Mouse (Mus musculus) CH12.LX (cell line): Measurements from ENCODE around the gene Nfix.

Source experiments
- CTCF ChIP-seq, 2 experiments: IDR thresholded peaks in 1 of 2; conservative IDR thresholded peaks in 1 of 2; 2 replicates each; pipeline ENCODE4 v1.5.1; 2011 to 2012; ENCODE audit warnings: low read depth in 2 of 2, low read length in 2 of 2, improper control_type of control experiment in 1 of 2, inconsistent platforms in 1 of 2, mild to moderate bottlenecking in 1 of 2, moderate library complexity in 1 of 2
- MAFK ChIP-seq: IDR thresholded peaks from 2 replicates; pipeline ENCODE4 v1.6.1; 2011; ENCODE audit warnings: low read length, improper control_type of control experiment; ENCODE audit not compliant: insufficient replicate concordance
- MAX ChIP-seq: IDR thresholded peaks from 2 replicates; pipeline ENCODE4 v1.6.1; 2011; ENCODE audit warnings: low read length, improper control_type of control experiment
- POLR2A ChIP-seq: IDR thresholded peaks from 2 replicates; pipeline ENCODE4 v1.6.1; 2011; ENCODE audit warnings: low read depth, mild to moderate bottlenecking, improper control_type of control experiment, low read length

GRCm38 (mm10) chr8:84661458-84661871, 138.7 kb downstream of the Nfix start:
- TF ChIP-seq MAFK (no peak), CTCF (conservative IDR thresholded peaks at IDR 0.05 in 1 of 2, IDR thresholded peaks at IDR 0.05 in 1 of 2; ENCODE audit: low read depth in 2 of 2, low read length in 2 of 2) (no peak), POLR2A (peak; percentile 60), MAX (peak; percentile 78)
